Mouse (Mus musculus): ENCODE data around the gene Maml3.

GRCm38 (mm10) chr3:51759534-51759933, 345.3 kb downstream of the Maml3 start:
- no peak for TF ChIP-seq REST (IDR thresholded peaks at IDR 0.05; ENCODE audit: insufficient read depth, insufficient read length)
- no peak for TF ChIP-seq POLR2A (IDR thresholded peaks at IDR 0.05; ENCODE audit: insufficient read length, low read depth)
- TF ChIP-seq E2F4 (IDR thresholded peaks at IDR 0.05; ENCODE audit: insufficient read depth): no peak
- no peak for TF ChIP-seq CEBPB (IDR thresholded peaks at IDR 0.05; ENCODE audit: insufficient read depth, poor library complexity, severe bottlenecking)
- TF ChIP-seq MYOG (IDR thresholded peaks at IDR 0.05; ENCODE audit: control insufficient read depth in 1 of 3, insufficient read depth in 1 of 3, insufficient read length in 2 of 3, low read depth in 2 of 3): no peak
- no peak for TF ChIP-seq MYOD1 (IDR thresholded peaks at IDR 0.05; ENCODE audit: control insufficient read depth in 1 of 3, insufficient read length in 2 of 3, low read depth in 2 of 3)
- TF ChIP-seq TCF3 (IDR thresholded peaks at IDR 0.05; ENCODE audit: insufficient read length, low read depth): no peak
- TF ChIP-seq MAX (IDR thresholded peaks at IDR 0.05; ENCODE audit: low read depth): no peak
- TF ChIP-seq USF1 (IDR thresholded peaks at IDR 0.05; ENCODE audit: low read depth): no peak
- TF ChIP-seq POLR2AphosphoS2 (IDR thresholded peaks at IDR 0.05; ENCODE audit: insufficient read length, low read depth): no peak
- no peak for TF ChIP-seq TCF12 (IDR thresholded peaks at IDR 0.05; ENCODE audit: insufficient read depth, poor library complexity, severe bottlenecking)
- TF ChIP-seq SRF (IDR thresholded peaks at IDR 0.05; ENCODE audit: control insufficient read depth, insufficient read length, low read depth): no peak

All from myocyte (in vitro differentiated cells).